Mouse (Mus musculus): Measurements from ENCODE around the gene Cd86.

- TF ChIP-seq GATA1 (IDR thresholded peaks at IDR 0.05; ENCODE audit: borderline replicate concordance, low read length) (no peak), CTCF (IDR thresholded peaks at IDR 0.05; ENCODE audit: low read depth, low read length) (no peak)
Measured at GRCm38 (mm10) chr16:36709405-36709804, 43.5 kb upstream of the Cd86 start.
